Mouse (Mus musculus): ENCODE results near the gene Fam71e1. TPM values are rescaled to one million over a fixed set of nuclear protein-coding genes. Genes with fewer than 3 reads are reported as not detected.

The Fam71e1 gene
- polyA plus RNA-seq (2014; fragmentation: Nextera tagmentation; extraction: Ambion mirVana), result 19.5 and 24.9 TPM in 2 replicates

GRCm38 (mm10) chr7:44495992-44496770 is at the start of gene Fam71e1, which contains the start of gene Emc10:
Fam71e1 (plus strand) TSS chr7:44496581.
Emc10 (minus strand) TSS chr7:44496529.
- no peaks in the 10 kb centered on the region for H3K9me3 ChIP-seq (ENCODE audit: control insufficient read depth, low read length)
- peak within 1 kb of the TSS; percentile 95 for H3K27ac ChIP-seq (ENCODE audit: low read depth, low read length)
- WGBS, result under 1% methylated on average over 58 of the region's 58 CpGs
- peaks cover 6% of the 10 kb centered on the region; the same call in 1 of the 2 replicates for H3K4me1 ChIP-seq (ENCODE audit: control insufficient read depth, insufficient read depth, low read length)
- H3K27me3 ChIP-seq (ENCODE audit: control insufficient read depth, insufficient read depth, low read length), result no peaks in the 10 kb centered on the region
- peak; percentile 96 for ATAC-seq (ENCODE audit: low read depth)
- peaks cover 12% of the 10 kb centered on the region for H3K36me3 ChIP-seq (ENCODE audit: control insufficient read depth, insufficient read depth, low read length)
- H3K4me3 ChIP-seq (ENCODE audit: low read depth, low read length), result peak within 1 kb of the TSS; percentile 77
- peak within 1 kb of the TSS; percentile 76 for H3K4me2 ChIP-seq (ENCODE audit: low read depth, low read length)
- H3K9ac ChIP-seq (replicated peaks; ENCODE audit: low read depth, low read length), result peak within 1 kb of the TSS; percentile 89

GRCm38 (mm10) chr7:44453256-44453655 is 43.1 kb upstream of the Fam71e1 start:
- H3K4me3 ChIP-seq (ENCODE audit: low read depth, low read length), result no peak overlapping the region
- no peaks in the 10 kb centered on the region for H3K9me3 ChIP-seq (ENCODE audit: control insufficient read depth, low read length)
- H3K9ac ChIP-seq (replicated peaks; ENCODE audit: low read depth, low read length), result no peak overlapping the region
- H3K4me2 ChIP-seq (ENCODE audit: low read depth, low read length), result no peak overlapping the region
- no peaks in the 10 kb centered on the region for H3K27me3 ChIP-seq (ENCODE audit: control insufficient read depth, insufficient read depth, low read length)
- H3K4me1 ChIP-seq (ENCODE audit: control insufficient read depth, insufficient read depth, low read length), result peaks cover 16% of the 10 kb centered on the region; the same call in 1 of the 2 replicates
- WGBS, result 17% methylated on average over 3 of the region's 3 CpGs
- H3K36me3 ChIP-seq (ENCODE audit: control insufficient read depth, insufficient read depth, low read length), result peaks cover 24% of the 10 kb centered on the region
- no peak overlapping the region; the same call in 1 of the 2 replicates for H3K27ac ChIP-seq (ENCODE audit: low read depth, low read length)
- ATAC-seq (ENCODE audit: low read depth), result peak; percentile 11; the same call in 1 of the 2 replicates

GRCm38 (mm10) chr7:44456302-44456701 is 40.1 kb upstream of the Fam71e1 start:
- H3K4me3 ChIP-seq (ENCODE audit: low read depth, low read length), result no peak overlapping the region
- no peaks in the 10 kb centered on the region for H3K9me3 ChIP-seq (ENCODE audit: control insufficient read depth, low read length)
- no peak overlapping the region for H3K9ac ChIP-seq (replicated peaks; ENCODE audit: low read depth, low read length)
- peaks cover 12% of the 10 kb centered on the region; the same call in 1 of the 2 replicates for H3K4me1 ChIP-seq (ENCODE audit: control insufficient read depth, insufficient read depth, low read length)
- WGBS, result 76% methylated on average over 1 of the region's 1 CpGs
- H3K36me3 ChIP-seq (ENCODE audit: control insufficient read depth, insufficient read depth, low read length), result peaks cover 27% of the 10 kb centered on the region
- no peak overlapping the region for H3K4me2 ChIP-seq (ENCODE audit: low read depth, low read length)
- no peak overlapping the region for H3K27ac ChIP-seq (ENCODE audit: low read depth, low read length)
- no peak for ATAC-seq (ENCODE audit: low read depth)
- H3K27me3 ChIP-seq (ENCODE audit: control insufficient read depth, insufficient read depth, low read length), result no peaks in the 10 kb centered on the region

- Histone ChIP-seq H3K27me3 (ENCODE audit: control insufficient read depth, insufficient read depth, low read length) (no peaks in the 10 kb centered on the region), H3K36me3 (ENCODE audit: control insufficient read depth, insufficient read depth, low read length) (peaks cover 50% of the 10 kb centered on the region), H3K4me3 (ENCODE audit: low read depth, low read length) (no peak overlapping the region), H3K9me3 (ENCODE audit: control insufficient read depth, low read length) (no peaks in the 10 kb centered on the region), H3K9ac (replicated peaks; ENCODE audit: low read depth, low read length) (no peak overlapping the region), H3K27ac (ENCODE audit: low read depth, low read length) (no peak overlapping the region), H3K4me1 (ENCODE audit: control insufficient read depth, insufficient read depth, low read length) (peaks cover 17% of the 10 kb centered on the region), H3K4me2 (ENCODE audit: low read depth, low read length) (no peak overlapping the region)
- no peak for ATAC-seq (ENCODE audit: low read depth)
- 71% methylated on average over 6 of the region's 6 CpGs for WGBS
Observed at GRCm38 (mm10) chr7:44460067-44460466, 36.3 kb upstream of the Fam71e1 start.

- Histone ChIP-seq H3K9ac (replicated peaks; ENCODE audit: low read depth, low read length) (no peak overlapping the region), H3K27ac (ENCODE audit: low read depth, low read length) (no peak overlapping the region), H3K27me3 (ENCODE audit: control insufficient read depth, insufficient read depth, low read length) (no peaks in the 10 kb centered on the region), H3K4me1 (ENCODE audit: control insufficient read depth, insufficient read depth, low read length) (peaks cover 17% of the 10 kb centered on the region), H3K9me3 (ENCODE audit: control insufficient read depth, low read length) (no peaks in the 10 kb centered on the region), H3K36me3 (ENCODE audit: control insufficient read depth, insufficient read depth, low read length) (peaks cover 50% of the 10 kb centered on the region), H3K4me3 (ENCODE audit: low read depth, low read length) (no peak overlapping the region), H3K4me2 (ENCODE audit: low read depth, low read length) (no peak overlapping the region)
- WGBS, result 70% methylated on average over 31 of the region's 31 CpGs
- no peak for ATAC-seq (ENCODE audit: low read depth)
Observed at GRCm38 (mm10) chr7:44460767-44461502, 35.4 kb upstream of the Fam71e1 start.

- peaks cover 17% of the 10 kb centered on the region for H3K4me1 ChIP-seq (ENCODE audit: control insufficient read depth, insufficient read depth, low read length)
- no peak overlapping the region for H3K27ac ChIP-seq (ENCODE audit: low read depth, low read length)
Observed at GRCm38 (mm10) chr7:44461503-44462217, 34.7 kb upstream of the Fam71e1 start.

GRCm38 (mm10) chr7:44462218-44463055 is 33.9 kb upstream of the Fam71e1 start:
- no peak overlapping the region for H3K4me3 ChIP-seq (ENCODE audit: low read depth, low read length)
- H3K9ac ChIP-seq (replicated peaks; ENCODE audit: low read depth, low read length), result no peak overlapping the region
- no peaks in the 10 kb centered on the region for H3K9me3 ChIP-seq (ENCODE audit: control insufficient read depth, low read length)
- ATAC-seq (ENCODE audit: low read depth), result no peak
- H3K4me2 ChIP-seq (ENCODE audit: low read depth, low read length), result no peak overlapping the region
- H3K27me3 ChIP-seq (ENCODE audit: control insufficient read depth, insufficient read depth, low read length), result no peaks in the 10 kb centered on the region
- WGBS, result 14% methylated on average over 71 of the region's 77 CpGs
- peaks cover 42% of the 10 kb centered on the region for H3K36me3 ChIP-seq (ENCODE audit: control insufficient read depth, insufficient read depth, low read length)
- H3K4me1 ChIP-seq (ENCODE audit: control insufficient read depth, insufficient read depth, low read length), result peaks cover 17% of the 10 kb centered on the region
- H3K27ac ChIP-seq (ENCODE audit: low read depth, low read length), result 0 out of 2 replicates have a peak overlapping the region, but pooled peaks have one; percentile 5

More at GRCm38 (mm10) chr7:44461503-44462217, 34.7 kb upstream of the Fam71e1 start:
- no peaks in the 10 kb centered on the region for H3K9me3 ChIP-seq (ENCODE audit: control insufficient read depth, low read length)
- no peak overlapping the region for H3K4me2 ChIP-seq (ENCODE audit: low read depth, low read length)
- ATAC-seq (ENCODE audit: low read depth), result no peak
- H3K4me3 ChIP-seq (ENCODE audit: low read depth, low read length), result no peak overlapping the region
- H3K36me3 ChIP-seq (ENCODE audit: control insufficient read depth, insufficient read depth, low read length), result peaks cover 46% of the 10 kb centered on the region
- H3K9ac ChIP-seq (replicated peaks; ENCODE audit: low read depth, low read length), result no peak overlapping the region
- no peaks in the 10 kb centered on the region for H3K27me3 ChIP-seq (ENCODE audit: control insufficient read depth, insufficient read depth, low read length)
- WGBS, result 56% methylated on average over 54 of the region's 57 CpGs

- H3K9me3 ChIP-seq (ENCODE audit: control insufficient read depth, low read length), result no peaks in the 10 kb centered on the region
- ATAC-seq (ENCODE audit: low read depth), result no peak
- H3K4me3 ChIP-seq (ENCODE audit: low read depth, low read length), result no peak overlapping the region
- no peaks in the 10 kb centered on the region for H3K27me3 ChIP-seq (ENCODE audit: control insufficient read depth, insufficient read depth, low read length)
- H3K36me3 ChIP-seq (ENCODE audit: control insufficient read depth, insufficient read depth, low read length), result peaks cover 42% of the 10 kb centered on the region
- no peak overlapping the region for H3K9ac ChIP-seq (replicated peaks; ENCODE audit: low read depth, low read length)
- H3K4me2 ChIP-seq (ENCODE audit: low read depth, low read length), result no peak overlapping the region
- 37% methylated on average over 8 of the region's 8 CpGs for WGBS
- no peak overlapping the region for H3K27ac ChIP-seq (ENCODE audit: low read depth, low read length)
- peaks cover 17% of the 10 kb centered on the region for H3K4me1 ChIP-seq (ENCODE audit: control insufficient read depth, insufficient read depth, low read length)
Observed at GRCm38 (mm10) chr7:44463056-44463425, 33.3 kb upstream of the Fam71e1 start.
